Mouse (Mus musculus): ENCODE results near the gene Vps13a. TPM values are rescaled to one million over a fixed set of nuclear protein-coding genes. Genes with fewer than 3 reads are reported as not detected.

The Vps13a gene
- polyA plus RNA-seq, 1 experiment = 25.3 TPM

- Histone ChIP-seq H3K4me1 (ENCODE audit: control insufficient read depth, insufficient read depth, low read length) (no peaks in the 10 kb centered on the region), H3K4me3 (replicated peaks; ENCODE audit: control insufficient read depth, low read depth, low read length) (no peak overlapping the region), H3K27ac (ENCODE audit: control insufficient read depth, insufficient read depth, low read depth, low read length, poor library complexity) (no peak overlapping the region)
- no peak for TF ChIP-seq CTCF (IDR thresholded peaks at IDR 0.05; ENCODE audit: control insufficient read depth, insufficient read depth, low read length)
- no peak for TF ChIP-seq POLR2A (IDR thresholded peaks at IDR 0.05; ENCODE audit: borderline replicate concordance, control insufficient read depth, low read depth, low read length)
- WGBS = 64% methylated on average over 3 of the region's 3 CpGs
Measured at GRCm38 (mm10) chr19:16753151-16753550, 27.6 kb downstream of the Vps13a start.

GRCm38 (mm10) chr19:16736854-16737253 lies 43.9 kb downstream of the Vps13a start:
- TF ChIP-seq CTCF (IDR thresholded peaks at IDR 0.05; ENCODE audit: control insufficient read depth, insufficient read depth, low read length) = no peak
- no peak for TF ChIP-seq POLR2A (IDR thresholded peaks at IDR 0.05; ENCODE audit: borderline replicate concordance, control insufficient read depth, low read depth, low read length)
- Histone ChIP-seq H3K27ac (ENCODE audit: control insufficient read depth, insufficient read depth, low read depth, low read length, poor library complexity) (no peak overlapping the region), H3K4me3 (replicated peaks; ENCODE audit: control insufficient read depth, low read depth, low read length) (no peak overlapping the region), H3K4me1 (ENCODE audit: control insufficient read depth, insufficient read depth, low read length) (no peaks in the 10 kb centered on the region)
- WGBS = 67% methylated on average over 4 of the region's 4 CpGs

- H3K4me1 ChIP-seq (ENCODE audit: control insufficient read depth, insufficient read depth, low read length) = no peaks in the 10 kb centered on the region
- TF ChIP-seq CTCF (IDR thresholded peaks at IDR 0.05; ENCODE audit: control insufficient read depth, insufficient read depth, low read length) (no peak), POLR2A (IDR thresholded peaks at IDR 0.05; ENCODE audit: borderline replicate concordance, control insufficient read depth, low read depth, low read length) (no peak)
- WGBS = 69% methylated on average over 2 of the region's 2 CpGs
Measured at GRCm38 (mm10) chr19:16728729-16729128, 52.0 kb downstream of the Vps13a start.

GRCm38 (mm10) chr19:16715249-16715648 lies 65.5 kb downstream of the Vps13a start:
- Histone ChIP-seq H3K4me1 (ENCODE audit: control insufficient read depth, insufficient read depth, low read length) (no peaks in the 10 kb centered on the region), H3K4me3 (replicated peaks; ENCODE audit: control insufficient read depth, low read depth, low read length) (no peak overlapping the region), H3K27ac (ENCODE audit: control insufficient read depth, insufficient read depth, low read depth, low read length, poor library complexity) (no peak overlapping the region)
- 74% methylated on average over 3 of the region's 3 CpGs for WGBS
- TF ChIP-seq CTCF (IDR thresholded peaks at IDR 0.05; ENCODE audit: control insufficient read depth, insufficient read depth, low read length) = no peak
- no peak for TF ChIP-seq POLR2A (IDR thresholded peaks at IDR 0.05; ENCODE audit: borderline replicate concordance, control insufficient read depth, low read depth, low read length)

More at GRCm38 (mm10) chr19:16728729-16729128, 52.0 kb downstream of the Vps13a start:
- Histone ChIP-seq H3K27ac (ENCODE audit: control insufficient read depth, insufficient read depth, low read depth, low read length, poor library complexity) (no peak overlapping the region), H3K4me3 (replicated peaks; ENCODE audit: control insufficient read depth, low read depth, low read length) (no peak overlapping the region)

GRCm38 (mm10) chr19:16701790-16702189 lies 78.9 kb downstream of the Vps13a start:
- H3K4me1 ChIP-seq (ENCODE audit: control insufficient read depth, insufficient read depth, low read length) = peaks cover 2% of the 10 kb centered on the region; the same call in 1 of the 2 replicates
- no peak overlapping the region for H3K4me3 ChIP-seq (replicated peaks; ENCODE audit: control insufficient read depth, low read depth, low read length)
- WGBS = 30% methylated on average over 1 of the region's 1 CpGs
- H3K27ac ChIP-seq (ENCODE audit: control insufficient read depth, insufficient read depth, low read depth, low read length, poor library complexity) = no peak overlapping the region
- TF ChIP-seq CTCF (IDR thresholded peaks at IDR 0.05; ENCODE audit: control insufficient read depth, insufficient read depth, low read length) (no peak), POLR2A (IDR thresholded peaks at IDR 0.05; ENCODE audit: borderline replicate concordance, control insufficient read depth, low read depth, low read length) (no peak)

GRCm38 (mm10) chr19:16684922-16685321 lies 95.8 kb downstream of the Vps13a start:
- Histone ChIP-seq H3K27ac (ENCODE audit: control insufficient read depth, insufficient read depth, low read depth, low read length, poor library complexity) (no peak overlapping the region), H3K4me1 (ENCODE audit: control insufficient read depth, insufficient read depth, low read length) (no peaks in the 10 kb centered on the region), H3K4me3 (replicated peaks; ENCODE audit: control insufficient read depth, low read depth, low read length) (no peak overlapping the region)
- 87% methylated on average over 4 of the region's 4 CpGs for WGBS
- TF ChIP-seq CTCF (IDR thresholded peaks at IDR 0.05; ENCODE audit: control insufficient read depth, insufficient read depth, low read length) = no peak
- TF ChIP-seq POLR2A (IDR thresholded peaks at IDR 0.05; ENCODE audit: borderline replicate concordance, control insufficient read depth, low read depth, low read length) = no peak

- H3K4me3 ChIP-seq (replicated peaks; ENCODE audit: control insufficient read depth, low read depth, low read length) = no peak overlapping the region
- H3K4me1 ChIP-seq (ENCODE audit: control insufficient read depth, insufficient read depth, low read length) = no peaks in the 10 kb centered on the region
- TF ChIP-seq CTCF (IDR thresholded peaks at IDR 0.05; ENCODE audit: control insufficient read depth, insufficient read depth, low read length) (no peak), POLR2A (IDR thresholded peaks at IDR 0.05; ENCODE audit: borderline replicate concordance, control insufficient read depth, low read depth, low read length) (no peak)
- WGBS = 81% methylated on average over 2 of the region's 2 CpGs
- no peak overlapping the region for H3K27ac ChIP-seq (ENCODE audit: control insufficient read depth, insufficient read depth, low read depth, low read length, poor library complexity)
Measured at GRCm38 (mm10) chr19:16684210-16684609, 96.5 kb downstream of the Vps13a start.

GRCm38 (mm10) chr19:16625610-16626395 lies 154.9 kb downstream of the Vps13a start:
- 65% methylated on average over 14 of the region's 14 CpGs for WGBS
- no peak overlapping the region for H3K4me3 ChIP-seq (replicated peaks; ENCODE audit: control insufficient read depth, low read depth, low read length)
- TF ChIP-seq CTCF (IDR thresholded peaks at IDR 0.05; ENCODE audit: control insufficient read depth, insufficient read depth, low read length) (no peak), POLR2A (IDR thresholded peaks at IDR 0.05; ENCODE audit: borderline replicate concordance, control insufficient read depth, low read depth, low read length) (no peak)
- H3K27ac ChIP-seq (ENCODE audit: control insufficient read depth, insufficient read depth, low read depth, low read length, poor library complexity) = no peak overlapping the region
- H3K4me1 ChIP-seq (ENCODE audit: control insufficient read depth, insufficient read depth, low read length) = no peaks in the 10 kb centered on the region

All from bone marrow, adult 2 months (tissue).